ENCODE assay signal across 10 mouse cellular contexts in the genomic region with DNA sequence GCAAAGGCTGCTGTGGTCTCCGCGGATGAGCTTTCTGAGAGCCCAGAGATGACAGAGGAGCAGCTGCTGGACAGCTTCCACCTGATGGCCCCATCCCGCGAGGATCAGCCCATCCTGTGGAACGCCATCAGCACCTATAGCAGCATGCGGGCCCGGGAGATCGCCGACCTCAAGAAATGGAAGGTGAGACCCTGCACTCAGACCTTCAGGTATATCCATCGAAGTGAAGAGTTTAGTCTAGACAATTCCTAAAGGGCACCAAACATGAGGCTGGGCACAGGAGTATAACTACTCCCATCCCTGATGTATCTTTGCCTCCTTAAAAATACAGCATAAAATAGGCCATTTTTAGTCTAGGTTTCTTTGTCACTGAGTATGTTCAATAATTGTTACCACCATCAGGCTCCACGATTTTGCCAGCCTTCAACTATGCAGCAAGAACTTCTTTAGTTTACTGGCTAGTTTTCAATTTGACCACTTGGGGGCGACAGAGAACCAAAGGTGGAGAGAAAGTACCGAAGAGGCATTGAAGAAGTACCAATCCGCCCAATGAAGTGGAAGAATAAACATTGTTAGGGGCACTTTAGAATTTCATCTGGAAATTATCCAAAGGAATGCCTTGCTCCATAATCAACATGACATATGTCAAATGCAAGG. TPM values are rescaled to one million over a fixed set of nuclear protein-coding genes. Genes with fewer than 3 reads are reported as not detected.
A peak's percentile ranks its signal among the peaks of the same experiment; 100 is the strongest.
DNase-seq lines count a peak whose midpoint lies in the region; ATAC-seq and TF ChIP-seq lines count a peak whose summit lies in the region.
"Had no signal": no experiment of that assay in that cellular context is flagged by ENCODE, and none has a peak within 500 bp of the region (broad histone marks: within the 10 kb centered on the region; RNA-seq: fewer than 3 reads in every experiment).

No protein-coding gene starts in this region.

- H3K4me3 ChIP-seq in intestine, postnatal 0 days (ENCODE audit: low read depth, low read length), result no peak overlapping the region
- H3K4me3 ChIP-seq in intestine, embryonic 15.5 days (replicated peaks), result no peak overlapping the region
- H3K4me3 ChIP-seq in CH12.LX (replicated peaks in 1 of 3; ENCODE audit: low read depth in 2 of 3, low read length in 2 of 3, poor library complexity in 1 of 3), result no peak overlapping the region
- no peak overlapping the region for H3K4me3 ChIP-seq in forebrain, postnatal 0 days (ENCODE audit: low read depth, low read length)
- no peak overlapping the region for H3K4me3 ChIP-seq in neural tube, embryonic 11.5 days (ENCODE audit: low read depth, low read length)

- H3K4me2 ChIP-seq in intestine, postnatal 0 days (replicated peaks; ENCODE audit: low read depth), result no peak overlapping the region
- H3K4me2 ChIP-seq in intestine, embryonic 15.5 days (replicated peaks), result no peak overlapping the region
- no peak overlapping the region for H3K4me2 ChIP-seq in CH12.LX (ENCODE audit: insufficient read depth, low read depth, poor library complexity, severe bottlenecking)
- no peak overlapping the region for H3K4me2 ChIP-seq in forebrain, postnatal 0 days (ENCODE audit: low read depth)
- H3K4me2 ChIP-seq in neural tube, embryonic 11.5 days (ENCODE audit: low read depth), result no peak overlapping the region

- no peak for TF ChIP-seq POLR2A in CH12.LX (IDR thresholded peaks at IDR 0.05; ENCODE audit: low read depth, low read length)

- peak; percentile 88 for TF ChIP-seq CTCF in intestine, postnatal 0 days (IDR thresholded peaks at IDR 0.05; ENCODE audit: low read depth)
- peak; percentile 80 to 81 for TF ChIP-seq CTCF in CH12.LX (conservative IDR thresholded peaks at IDR 0.05 in 1 of 2, IDR thresholded peaks at IDR 0.05 in 1 of 2; ENCODE audit: low read depth in 2 of 2, low read length in 2 of 2)
- TF ChIP-seq CTCF in forebrain, postnatal 0 days (IDR thresholded peaks at IDR 0.05; ENCODE audit: low read depth), result peak; percentile 88

- no peak overlapping the region for H3K27ac ChIP-seq in intestine, postnatal 0 days (ENCODE audit: low read depth, low read length)
- no peak overlapping the region for H3K27ac ChIP-seq in intestine, embryonic 15.5 days
- no peak overlapping the region for H3K27ac ChIP-seq in CH12.LX (ENCODE audit: insufficient read depth, low read depth)
- no peak overlapping the region for H3K27ac ChIP-seq in forebrain, postnatal 0 days (ENCODE audit: low read depth, low read length)
- H3K27ac ChIP-seq in neural tube, embryonic 11.5 days (ENCODE audit: low read depth, low read length), result no peak overlapping the region

- H3K36me3 ChIP-seq in intestine, postnatal 0 days (ENCODE audit: control insufficient read depth, insufficient read depth), result no peaks in the 10 kb centered on the region
- H3K36me3 ChIP-seq in intestine, embryonic 15.5 days, result no peaks in the 10 kb centered on the region
- H3K36me3 ChIP-seq in CH12.LX (replicated peaks in 1 of 2; ENCODE audit: control insufficient read depth in 1 of 2, insufficient read depth in 1 of 2, low read length in 1 of 2), result no peaks in the 10 kb centered on the region
- H3K36me3 ChIP-seq in forebrain, postnatal 0 days (ENCODE audit: insufficient read depth), result no peaks in the 10 kb centered on the region
- no peaks in the 10 kb centered on the region for H3K36me3 ChIP-seq in neural tube, embryonic 11.5 days (ENCODE audit: control insufficient read depth, insufficient read depth, low read length)

- H3K79me2 ChIP-seq in CH12.LX (replicated peaks; ENCODE audit: control insufficient read depth, extremely low read depth, insufficient read depth, poor library complexity, severe bottlenecking), result no peaks in the 10 kb centered on the region

- ATAC-seq in intestine, postnatal 0 days, result no peak
- ATAC-seq in intestine, embryonic 15.5 days, result no peak
- no peak; the same call in 1 of the 2 replicates for ATAC-seq in forebrain, postnatal 0 days
- peak; percentile 24; the same call in 1 of the 2 replicates for ATAC-seq in neural tube, embryonic 11.5 days (ENCODE audit: insufficient read depth, low FRiP score, low TSS enrichment)
- no peak for ATAC-seq in erythroid progenitor cell, adult 5-6 weeks (replicated peaks; ENCODE audit: low FRiP score, poor library complexity, severe bottlenecking)

- H3K9ac ChIP-seq in intestine, postnatal 0 days (ENCODE audit: low read depth, low read length), result no peak overlapping the region
- H3K9ac ChIP-seq in intestine, embryonic 15.5 days, result no peak overlapping the region
- no peak overlapping the region for H3K9ac ChIP-seq in CH12.LX (ENCODE audit: insufficient read depth, low read depth)
- no peak overlapping the region for H3K9ac ChIP-seq in forebrain, postnatal 0 days
- H3K9ac ChIP-seq in neural tube, embryonic 11.5 days (ENCODE audit: low read length), result no peak overlapping the region

- H3K9me3 ChIP-seq in intestine, postnatal 0 days (ENCODE audit: control insufficient read depth), result no peaks in the 10 kb centered on the region
- H3K9me3 ChIP-seq in intestine, embryonic 15.5 days, result no peaks in the 10 kb centered on the region
- H3K9me3 ChIP-seq in CH12.LX (replicated peaks; ENCODE audit: low read length), result peaks cover 39% of the 10 kb centered on the region
- H3K9me3 ChIP-seq in forebrain, postnatal 0 days (ENCODE audit: low read length), result no peaks in the 10 kb centered on the region
- H3K9me3 ChIP-seq in neural tube, embryonic 11.5 days (ENCODE audit: control insufficient read depth, low read length), result no peaks in the 10 kb centered on the region

- in situ Hi-C loops in CH12.LX (cut with MboI; ENCODE audit: low pct_ligation_motif_present, low pct_unique_long_range_greater_than_20kb, low sequenced_read_pairs), result loop anchor here (25.0 kb wide), 1 partner anchor 1037 kb away; no protein-coding TSS in a partner anchor

- no peaks in the 10 kb centered on the region for H3K4me1 ChIP-seq in intestine, postnatal 0 days (replicated peaks; ENCODE audit: control insufficient read depth, insufficient read depth, low read length)
- no peaks in the 10 kb centered on the region for H3K4me1 ChIP-seq in intestine, embryonic 15.5 days (replicated peaks)
- H3K4me1 ChIP-seq in CH12.LX (ENCODE audit: control insufficient read depth in 1 of 2, insufficient read depth in 2 of 2), result no peaks in the 10 kb centered on the region
- H3K4me1 ChIP-seq in forebrain, postnatal 0 days (ENCODE audit: insufficient read depth), result no peaks in the 10 kb centered on the region
- H3K4me1 ChIP-seq in neural tube, embryonic 11.5 days (ENCODE audit: control insufficient read depth, insufficient read depth, low read length), result peaks cover 2% of the 10 kb centered on the region; the same call in 1 of the 2 replicates

- 48% methylated on average over 14 of the region's 14 CpGs for WGBS in intestine, postnatal 0 days
- WGBS in intestine, embryonic 15.5 days, result 57% methylated on average over 14 of the region's 14 CpGs
- 57% methylated on average over 14 of the region's 14 CpGs for WGBS in forebrain, postnatal 0 days
- WGBS in neural tube, embryonic 11.5 days, result 58% methylated on average over 14 of the region's 14 CpGs

- DNase-seq in CH12.LX (ENCODE audit: extremely low read depth), result peak; percentile 58
- DNase-seq in adrenal gland, adult 8-10 months, result peak; percentile 13
- DNase-seq in forebrain, postnatal 0 days, result peak; percentile 86
- peak; percentile 63 to 73 for DNase-seq in layer of hippocampus, postnatal 10 days (ENCODE audit: low spot score in 2 of 2)
- peak; percentile 69 for DNase-seq in neural tube, embryonic 11.5 days (ENCODE audit: low spot score)

- no peaks in the 10 kb centered on the region for H3K27me3 ChIP-seq in intestine, postnatal 0 days (replicated peaks; ENCODE audit: control insufficient read depth, insufficient read depth, low read length)
- no peaks in the 10 kb centered on the region for H3K27me3 ChIP-seq in intestine, embryonic 15.5 days (replicated peaks)
- peaks cover 16% of the 10 kb centered on the region for H3K27me3 ChIP-seq in CH12.LX (replicated peaks)
- no peaks in the 10 kb centered on the region for H3K27me3 ChIP-seq in forebrain, postnatal 0 days (ENCODE audit: insufficient read depth, low read length)
- H3K27me3 ChIP-seq in neural tube, embryonic 11.5 days (ENCODE audit: control insufficient read depth, insufficient read depth, low read length), result no peaks in the 10 kb centered on the region

- dilution Hi-C loops in CH12.LX (cut with MboI; ENCODE audit: extremely low pct_ligation_motif_present, extremely low pct_unique_long_range_greater_than_20kb, low sequenced_read_pairs), result no loop called here

- TF ChIP-seq EP300 in CH12.LX (IDR thresholded peaks at IDR 0.05; ENCODE audit: low read length), result no peak

- peak; percentile 70 for TF ChIP-seq RAD21 in CH12.LX (IDR thresholded peaks at IDR 0.05; ENCODE audit: low read depth, low read length)

RNA-seq across cellular contexts. Expression of gene Igfbp1, which starts 2.3 kb away (rescaled TPM):
- 0.12 TPM in 1 of 2 replicates, not detected in the other for polyA plus RNA-seq in intestine, postnatal 0 days (2015; fragmentation: Nextera tagmentation; extraction: Ambion mirVana)
- 3.2 and 9.4 TPM in 2 replicates for polyA plus RNA-seq in intestine, embryonic 15.5 days (2015; fragmentation: Nextera tagmentation; extraction: Ambion mirVana)
- total RNA-seq in CH12.LX (2012; rRNA removed), result 0.08 TPM in 1 of 2 replicates, not detected in the other
- not detected in 2 replicates for total RNA-seq in CH12.LX (2014; rRNA removed)
- polyA plus RNA-seq in CH12.LX (2012; ENCODE audit: insufficient read length, low read depth), result not detected in 2 replicates
- total RNA-seq in adrenal gland, adult 8-10 months (2022), result not detected
- not detected in 2 replicates for total RNA-seq in forebrain, postnatal 0 days (2014; rRNA removed)
- polyA plus RNA-seq in forebrain, postnatal 0 days (2015; fragmentation: Nextera tagmentation; extraction: Ambion mirVana), result not detected in 2 replicates
- total RNA-seq in layer of hippocampus, postnatal 10 days (2021), result under 1 TPM in 1 of 2 experiments, not detected in 1; 0.42 TPM
- 0.26 and 0.34 TPM in 2 replicates for polyA plus RNA-seq in neural tube, embryonic 11.5 days (2014; fragmentation: Nextera tagmentation; extraction: Ambion mirVana)
- total RNA-seq in erythroid progenitor cell, adult 5-6 weeks (2015; ENCODE audit: low replicate concordance), result not detected in 2 replicates
- not detected in 2 replicates for total RNA-seq in erythroid progenitor cell, adult 5-6 weeks (2017; ENCODE audit: low replicate concordance)
- total RNA-seq: layer of hippocampus, postnatal 14 days had no signal
- polyA plus RNA-seq: spleen, adult 2 months had no signal

RNA-seq across cellular contexts. Expression of gene Gm11985, which starts 11.5 kb away (rescaled TPM):
- not detected in 2 replicates for polyA plus RNA-seq in intestine, postnatal 0 days (2015; fragmentation: Nextera tagmentation; extraction: Ambion mirVana)
- not detected in 2 replicates for polyA plus RNA-seq in intestine, embryonic 15.5 days (2015; fragmentation: Nextera tagmentation; extraction: Ambion mirVana)
- total RNA-seq in CH12.LX (2012; rRNA removed), result not detected in 2 replicates
- not detected in 2 replicates for total RNA-seq in CH12.LX (2014; rRNA removed)
- polyA plus RNA-seq in CH12.LX (2012; ENCODE audit: insufficient read length, low read depth), result not detected in 2 replicates
- not detected for total RNA-seq in adrenal gland, adult 8-10 months (2022)
- not detected in 2 replicates for total RNA-seq in forebrain, postnatal 0 days (2014; rRNA removed)
- polyA plus RNA-seq in forebrain, postnatal 0 days (2015; fragmentation: Nextera tagmentation; extraction: Ambion mirVana), result not detected in 2 replicates
- not detected for total RNA-seq in layer of hippocampus, postnatal 10 days (2021)
- polyA plus RNA-seq in neural tube, embryonic 11.5 days (2014; fragmentation: Nextera tagmentation; extraction: Ambion mirVana), result not detected in 2 replicates
- total RNA-seq in erythroid progenitor cell, adult 5-6 weeks (2015; ENCODE audit: low replicate concordance), result not detected in 2 replicates
- total RNA-seq in erythroid progenitor cell, adult 5-6 weeks (2017; ENCODE audit: low replicate concordance), result not detected in 2 replicates
- total RNA-seq: layer of hippocampus, postnatal 14 days had no signal
- polyA plus RNA-seq: spleen, adult 2 months had no signal

RNA-seq across cellular contexts. Expression of gene Igfbp3, which starts 13.9 kb away (rescaled TPM):
- 52.7 and 57.1 TPM in 2 replicates for polyA plus RNA-seq in intestine, postnatal 0 days (2015; fragmentation: Nextera tagmentation; extraction: Ambion mirVana)
- 41.4 and 46.0 TPM in 2 replicates for polyA plus RNA-seq in intestine, embryonic 15.5 days (2015; fragmentation: Nextera tagmentation; extraction: Ambion mirVana)
- not detected in 2 replicates for total RNA-seq in CH12.LX (2012; rRNA removed)
- total RNA-seq in CH12.LX (2014; rRNA removed), result not detected in 2 replicates
- not detected in 2 replicates for polyA plus RNA-seq in CH12.LX (2012; ENCODE audit: insufficient read length, low read depth)
- total RNA-seq in adrenal gland, adult 8-10 months (2022), result 10 to 100 TPM; 46.2 to 81.3 (median 69.4) TPM
- total RNA-seq in forebrain, postnatal 0 days (2014; rRNA removed), result 56.6 and 61.9 TPM in 2 replicates
- polyA plus RNA-seq in forebrain, postnatal 0 days (2015; fragmentation: Nextera tagmentation; extraction: Ambion mirVana), result 29.9 and 32.6 TPM in 2 replicates
- 10 to 100 TPM; 22.4 to 28.8 TPM for total RNA-seq in layer of hippocampus, postnatal 10 days (2021)
- 36.4 and 37.4 TPM in 2 replicates for polyA plus RNA-seq in neural tube, embryonic 11.5 days (2014; fragmentation: Nextera tagmentation; extraction: Ambion mirVana)
- total RNA-seq in erythroid progenitor cell, adult 5-6 weeks (2015; ENCODE audit: low replicate concordance), result 1.1 TPM in 1 of 2 replicates, not detected in the other
- not detected in 2 replicates for total RNA-seq in erythroid progenitor cell, adult 5-6 weeks (2017; ENCODE audit: low replicate concordance)

Comparison
In these comparisons a context has a peak if more than half of its experiments do, and no peak if none do; other contexts are left out.
1. DNase-seq: peak in every context shown above with its lines; median percentile 86 in forebrain, postnatal 0 days; 69 in neural tube, embryonic 11.5 days; 68 in layer of hippocampus, postnatal 10 days; 58 in CH12.LX; 13 in adrenal gland, adult 8-10 months.
2. RNA of gene Igfbp3, which starts 13.9 kb away (total RNA-seq): 46.2 to 81.3 TPM in adrenal gland, adult 8-10 months, 56.6 to 61.9 TPM in forebrain, postnatal 0 days and 22.4 to 28.8 TPM in layer of hippocampus, postnatal 10 days; not detected in CH12.LX and 1.1 TPM in erythroid progenitor cell, adult 5-6 weeks; every median in the first group is over 10 times any median in the second.
3. Peak in every context shown above with its lines, with median percentiles within 50 percentile points of each other: CTCF ChIP-seq.